Mouse (Mus musculus) testis, adult 2 months (tissue): ENCODE measurements around the gene Rab7.

Source experiments
- CTCF ChIP-seq: fragments of 200-500 bp; IDR thresholded peaks from 2 replicates; pipeline ENCODE4 v1.5.1; 2012; ENCODE audit warnings: low read depth, mild to moderate bottlenecking, inconsistent platforms, low read length, moderate library complexity; ENCODE audit not compliant: control insufficient read depth, insufficient read depth, insufficient replicate concordance
- POLR2A ChIP-seq: fragments of 200-500 bp; IDR thresholded peaks from 2 replicates; pipeline ENCODE4 v1.6.1; 2012; ENCODE audit warnings: low read depth, mild to moderate bottlenecking, inconsistent platforms, low read length, moderate library complexity; ENCODE audit not compliant: control insufficient read depth

DNA sequence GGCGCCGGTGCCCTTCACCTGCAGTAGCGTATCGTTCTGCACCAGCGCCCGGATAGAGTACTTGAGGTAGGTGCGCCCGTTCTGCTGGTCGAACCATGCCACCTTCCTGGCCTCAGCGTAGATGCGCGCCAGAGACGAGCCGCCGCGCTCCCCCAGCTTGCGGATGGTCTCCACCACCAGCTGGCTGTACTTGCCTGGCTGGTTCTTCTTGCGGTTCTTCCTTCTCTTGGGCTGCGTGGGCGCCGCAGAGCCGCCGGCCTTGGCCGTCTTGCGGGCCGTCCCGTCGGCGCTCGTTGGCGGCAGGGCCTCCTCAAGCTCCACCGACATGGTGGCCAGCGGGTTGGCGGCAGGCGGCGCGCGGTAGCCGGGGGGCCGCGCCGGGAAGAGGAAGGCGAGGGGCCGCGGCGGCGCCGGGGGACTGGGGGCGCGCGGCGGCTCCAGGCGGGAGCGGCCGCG, 64.0 kb downstream of the Rab7 start:
- TF ChIP-seq CTCF, result 0 out of 2 replicates have a peak, but pooled peaks have one; percentile 7
- TF ChIP-seq POLR2A, result peak; percentile 67
